Mouse (Mus musculus): Measurements from ENCODE around the gene Wfdc15a.
"Not testable (repeated sequence)": the region's sequence is repeated elsewhere in the genome, so short reads cannot be mapped to it uniquely, and the experiment has no call there.

Gene Wfdc15a

GRCm38 (mm10) chr2:164199626-164200327 is at the start of gene Wfdc15a:
Wfdc15a (minus strand) TSS chr2:164200130.
- no peak for DNase-seq (ENCODE audit: low spot score)

DNA sequence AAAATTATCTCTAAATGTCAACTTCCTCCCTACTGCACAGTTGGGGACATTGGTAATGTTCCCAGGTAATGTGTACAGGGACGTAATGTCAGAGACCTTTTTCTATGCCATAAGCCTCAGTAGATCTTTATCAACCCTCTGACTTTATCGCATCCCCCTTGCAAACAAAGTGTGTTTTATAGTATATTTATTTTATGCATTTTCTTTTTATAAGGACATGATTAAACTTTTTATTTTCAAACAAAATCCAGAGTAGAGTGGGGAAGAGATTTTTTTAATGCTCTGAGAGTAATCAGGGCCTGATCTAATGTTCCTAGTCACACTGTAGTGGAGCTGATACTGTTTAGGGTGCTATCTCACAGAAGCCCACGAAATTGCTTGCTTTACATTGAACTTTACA is 38.4 kb upstream of the Wfdc15a start, which contains the start of gene Svs2:
Svs2 (minus strand) TSS at position 101 of the 400 bp plus-strand sequence.
- no peak for DNase-seq (ENCODE audit: low spot score)

GRCm38 (mm10) chr2:164232671-164233070 is 32.7 kb upstream of the Wfdc15a start:
- no peak for DNase-seq (ENCODE audit: low spot score)

DNA sequence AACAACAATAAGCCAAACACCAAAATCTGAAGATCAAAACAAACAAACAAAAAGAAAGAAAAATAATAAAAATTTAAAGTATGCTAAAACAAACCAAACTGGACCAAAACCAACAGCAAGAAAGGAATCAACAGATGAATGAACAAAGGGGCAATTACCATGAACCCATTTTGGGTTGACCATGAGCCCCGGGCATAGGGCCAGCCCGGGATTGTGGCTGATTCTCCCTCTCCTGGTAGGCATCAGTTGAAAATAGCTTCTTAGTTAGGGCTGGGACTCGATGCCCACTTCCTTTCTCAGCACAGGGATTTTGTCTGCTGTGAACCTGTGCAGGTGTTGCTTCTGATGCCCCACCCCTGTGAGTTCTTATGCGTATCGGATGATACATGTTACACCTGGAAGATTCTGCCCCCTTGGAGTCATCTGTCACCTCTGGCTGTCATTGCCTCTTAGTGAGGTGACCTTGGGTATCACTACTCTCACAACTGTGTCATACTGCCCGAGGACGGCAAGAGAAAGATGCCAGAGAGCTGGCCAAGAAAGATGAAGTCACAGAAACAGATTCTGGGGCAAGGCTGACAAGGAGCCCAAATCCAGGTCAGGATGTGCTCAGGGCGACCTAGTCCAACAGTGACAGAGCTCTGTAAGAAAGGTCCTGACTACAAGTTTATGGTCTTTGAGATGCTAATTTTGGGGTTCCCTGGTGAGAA is 28.6 kb upstream of the Wfdc15a start:
- no peak for DNase-seq (ENCODE audit: low spot score)

- DNase-seq (ENCODE audit: low spot score): no peak
These were observed 21.6 kb upstream of the Wfdc15a start, which contains the start of gene Wfdc15b for GRCm38 (mm10) chr2:164221522-164221921. Wfdc15b (minus strand) TSS chr2:164221660.

DNA sequence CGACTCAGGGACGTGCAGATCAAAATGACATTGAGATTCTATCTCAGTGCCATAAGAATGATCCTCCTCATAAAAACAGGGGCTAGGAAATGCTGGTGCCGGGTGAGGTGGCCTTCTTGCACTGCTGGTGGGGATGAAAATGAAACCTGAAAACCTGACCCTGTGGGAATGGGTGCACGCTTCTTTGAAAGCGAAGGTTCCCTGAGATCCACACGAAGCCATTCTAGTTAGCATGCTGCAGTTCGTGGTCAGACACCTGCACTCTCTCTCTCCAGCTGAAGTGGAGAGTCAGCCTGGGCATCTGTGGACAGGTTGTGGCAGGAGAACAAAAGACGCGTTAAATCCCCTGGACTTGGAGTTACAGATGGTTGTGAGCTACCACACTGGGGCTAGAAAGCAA is 19.4 kb upstream of the Wfdc15a start:
- DNase-seq (ENCODE audit: low spot score): no peak

DNA sequence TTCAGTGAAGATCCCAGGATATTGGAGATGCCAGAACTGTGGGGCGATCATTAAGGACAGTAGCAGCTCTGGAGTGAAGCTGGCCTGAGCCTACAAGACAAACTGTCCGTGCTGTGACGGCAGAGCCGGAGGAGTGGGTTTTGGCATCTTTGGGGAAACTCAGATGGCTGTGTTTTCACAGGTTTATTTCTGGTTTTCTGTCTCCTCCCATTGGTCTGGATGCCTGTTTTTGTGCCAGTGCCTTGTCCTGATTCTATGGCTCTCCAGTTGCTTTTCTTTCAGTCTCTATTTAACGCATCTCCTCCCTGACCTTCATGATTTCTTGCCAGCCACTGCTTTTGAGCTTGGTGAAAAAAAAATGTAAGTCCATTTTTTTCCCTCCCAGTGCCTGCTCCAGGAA is 12.8 kb upstream of the Wfdc15a start:
- DNase-seq (ENCODE audit: low spot score): no peak

- DNase-seq (ENCODE audit: low spot score): no peak
These were observed 11.0 kb upstream of the Wfdc15a start for GRCm38 (mm10) chr2:164210892-164211291.

- DNase-seq (ENCODE audit: low spot score): no peak
These were observed 6.7 kb upstream of the Wfdc15a start for GRCm38 (mm10) chr2:164206676-164207075.

DNA sequence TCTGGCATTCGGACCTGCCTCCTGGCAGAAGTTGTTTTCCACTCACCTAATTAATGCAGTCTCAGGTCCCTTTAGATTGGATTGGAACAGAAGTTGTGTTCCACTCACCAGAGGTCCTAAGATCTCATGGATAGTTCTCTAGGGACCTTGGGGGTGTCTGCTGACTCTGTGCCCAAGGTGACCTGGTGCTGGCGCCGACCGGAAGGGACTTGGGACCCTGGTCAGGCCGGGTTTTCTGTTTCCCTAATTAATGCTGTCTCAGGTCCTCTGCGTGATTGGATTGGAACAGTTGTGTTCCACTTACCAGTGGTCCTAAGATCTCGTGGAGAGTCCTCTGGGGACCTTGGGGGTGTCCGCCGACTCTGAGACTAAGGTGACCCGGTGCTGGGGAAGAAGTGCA is 6.1 kb upstream of the Wfdc15a start:
- not testable (repeated sequence) for DNase-seq (ENCODE audit: low spot score)

DNA sequence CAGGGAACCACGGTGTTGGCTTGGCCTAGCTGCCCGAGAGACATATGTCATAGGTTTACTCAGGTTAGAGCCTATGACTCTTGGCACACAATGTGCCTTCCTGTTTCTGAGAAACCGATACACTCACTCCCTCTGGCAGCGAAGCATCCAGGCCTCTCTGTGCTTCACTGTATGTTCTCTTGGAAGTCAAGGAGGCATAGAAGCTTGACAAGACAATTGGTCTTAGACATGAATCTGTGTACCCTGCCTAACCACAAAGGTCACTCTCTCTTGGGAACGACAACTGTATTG is 3.3 kb downstream of the Wfdc15a start:
- DNase-seq (ENCODE audit: low spot score): no peak

DNA sequence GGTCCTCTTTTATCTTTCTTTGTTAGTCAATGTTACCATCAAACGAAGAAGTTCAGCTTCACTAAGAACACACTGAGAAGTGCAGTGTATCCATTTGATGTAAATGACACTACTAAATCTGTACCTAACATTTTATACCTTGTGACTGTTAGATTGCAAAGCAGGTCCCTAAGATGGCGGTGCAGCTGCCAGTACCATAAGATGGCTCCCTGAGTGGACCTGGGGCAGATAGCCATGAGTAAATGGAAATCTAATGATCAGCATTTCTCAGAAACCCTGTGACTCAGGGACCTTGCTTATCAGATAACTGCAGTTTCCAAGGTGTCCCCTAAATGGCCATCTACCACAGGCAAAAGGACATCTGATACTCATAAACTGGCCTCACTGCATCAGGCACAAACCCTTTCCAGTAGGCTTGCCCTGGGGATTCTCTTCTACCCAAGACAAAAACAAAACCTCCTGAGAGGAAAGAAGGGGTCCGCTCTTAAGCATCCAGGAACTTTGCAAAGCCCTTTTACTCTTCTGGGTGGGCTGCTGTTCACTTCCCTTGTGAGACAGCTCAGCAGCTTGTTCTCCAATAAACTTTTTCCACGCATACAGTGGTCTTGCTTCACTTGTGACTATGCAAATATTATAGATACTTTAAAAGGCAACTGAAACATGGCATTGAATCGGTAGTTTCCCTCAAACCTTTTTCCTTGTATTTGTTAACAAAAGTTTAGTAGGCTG is 3.8 kb downstream of the Wfdc15a start:
- no peak for DNase-seq (ENCODE audit: low spot score)

- no peak for DNase-seq (ENCODE audit: low spot score)
These were observed 4.8 kb downstream of the Wfdc15a start for GRCm38 (mm10) chr2:164194959-164195630.

GRCm38 (mm10) chr2:164192279-164192678 is 7.7 kb downstream of the Wfdc15a start:
- no peak for DNase-seq (ENCODE audit: low spot score)

DNA sequence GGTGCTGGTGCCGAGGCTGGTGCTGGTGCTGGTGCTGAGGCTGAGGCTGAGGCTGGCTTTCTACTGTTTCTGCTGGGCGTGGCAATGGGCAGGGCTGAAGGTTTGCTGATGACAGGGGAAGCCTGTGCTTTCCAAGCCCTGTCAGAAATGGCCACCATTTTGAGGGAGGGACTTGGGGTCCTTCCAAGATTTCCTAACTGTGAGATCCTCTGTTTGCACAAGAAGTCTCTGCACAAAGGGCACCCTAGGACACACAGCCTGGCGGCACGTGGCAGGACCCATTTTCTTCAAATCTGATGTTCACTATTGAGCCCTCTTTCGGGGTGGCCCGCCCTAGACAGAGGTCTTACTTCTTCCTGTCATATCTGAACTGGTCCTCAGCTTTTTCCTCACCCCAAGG is 9.4 kb downstream of the Wfdc15a start, which contains the start of gene Wfdc12:
Wfdc12 (minus strand) TSS at position 33 of the 400 bp plus-strand sequence.
- DNase-seq (ENCODE audit: low spot score): no peak

DNA sequence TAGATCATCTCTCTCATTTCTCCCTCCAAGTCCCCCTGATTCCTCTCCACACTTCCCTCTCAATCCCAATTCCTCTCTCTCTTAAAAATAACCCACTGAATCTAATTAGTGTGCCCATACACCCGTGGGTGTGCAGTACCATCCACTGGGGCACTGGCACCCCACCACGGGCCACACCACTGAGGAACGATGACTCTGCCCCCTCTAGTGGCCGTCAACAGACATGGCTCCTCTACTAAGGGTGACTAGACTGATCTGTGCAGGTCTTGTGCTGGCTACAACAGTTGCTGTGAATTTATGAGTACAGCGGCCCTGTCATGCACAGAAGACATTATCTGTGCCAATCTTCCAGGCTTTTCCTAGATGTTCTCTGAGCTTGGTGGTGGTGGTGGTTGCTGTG is 11.2 kb downstream of the Wfdc15a start:
- DNase-seq (ENCODE audit: low spot score): no peak

DNA sequence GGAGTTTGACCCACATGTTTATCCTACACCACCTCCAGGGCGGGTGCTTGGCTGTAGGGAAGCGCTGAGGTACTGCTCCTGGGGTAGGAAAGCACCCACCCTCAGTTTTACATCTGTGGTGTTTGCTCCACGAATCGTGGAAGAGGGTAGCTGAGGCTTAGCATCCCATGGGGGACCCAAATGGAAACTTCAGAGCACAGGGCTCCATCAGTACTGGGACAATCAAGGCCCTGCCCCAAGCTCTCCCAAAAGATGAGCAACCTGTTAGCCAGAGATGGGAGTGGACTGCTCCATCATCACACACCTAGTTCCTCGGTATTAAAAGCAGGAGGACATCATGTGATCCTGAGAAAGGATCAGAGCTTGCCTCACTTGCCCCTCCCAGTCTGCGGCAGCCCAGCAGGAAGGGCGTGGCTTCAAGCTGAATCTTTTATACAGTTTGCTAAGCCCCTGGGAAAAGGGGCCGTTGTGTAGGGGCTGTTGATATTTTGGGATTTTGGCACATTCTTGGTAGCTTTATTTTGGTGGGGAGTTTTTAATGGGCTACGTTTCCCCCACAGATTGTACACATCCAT is 15.7 kb downstream of the Wfdc15a start:
- no peak for DNase-seq (ENCODE audit: low spot score)

DNA sequence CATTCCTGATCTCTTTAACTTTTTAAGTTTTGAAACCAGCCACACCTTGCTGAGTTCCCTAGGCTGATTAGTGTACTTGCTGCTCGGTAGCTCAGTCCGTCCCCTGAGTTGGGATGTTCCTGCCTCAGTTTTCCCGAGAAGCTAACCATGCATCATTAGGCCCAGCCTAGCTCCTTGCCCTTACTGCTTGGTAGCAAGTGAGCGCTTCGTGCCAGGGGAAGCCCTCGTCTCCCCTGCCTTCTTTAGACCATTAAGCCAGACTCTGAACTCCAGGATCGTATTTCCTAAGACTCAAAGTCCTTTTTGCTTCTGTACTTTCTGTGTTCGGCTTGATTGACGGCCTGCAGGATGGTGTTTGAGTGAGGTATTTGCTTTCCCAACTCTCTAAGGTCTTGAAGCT is 16.6 kb downstream of the Wfdc15a start:
- no peak for DNase-seq (ENCODE audit: low spot score)

GRCm38 (mm10) chr2:164182692-164183255 is 17.2 kb downstream of the Wfdc15a start, which contains the start of gene Wfdc5:
Wfdc5 (minus strand) TSS chr2:164182742.
- DNase-seq (ENCODE audit: low spot score): no peak

- DNase-seq (ENCODE audit: low spot score): no peak
These were observed 19.2 kb downstream of the Wfdc15a start for GRCm38 (mm10) chr2:164180770-164181169.

GRCm38 (mm10) chr2:164180124-164180523 is 19.8 kb downstream of the Wfdc15a start:
- no peak for DNase-seq (ENCODE audit: low spot score)

GRCm38 (mm10) chr2:164177831-164178230 is 22.1 kb downstream of the Wfdc15a start:
- no peak for DNase-seq (ENCODE audit: low spot score)
